Mouse (Mus musculus) CH12.LX (cell line): Measurements from ENCODE around the gene Ibtk. TPM values are rescaled to one million over a fixed set of nuclear protein-coding genes. Genes with fewer than 3 reads are reported as not detected.

ENCODE experiments used
- DNase-seq: peaks from one replicate; pipeline ENCODE4 v3.0.0-alpha.2; 2013; ENCODE audit errors: extremely low read depth
- H3K27ac ChIP-seq: 2 replicates; pipeline ENCODE4 v1.5.1; 2012; ENCODE audit warnings: low read depth, mild to moderate bottlenecking, control low read depth, moderate library complexity; ENCODE audit not compliant: insufficient read depth
- H3K27me3 ChIP-seq: replicated peaks from 2 replicates; pipeline ENCODE3; 2012; ENCODE audit warnings: inconsistent platforms
- H3K36me3 ChIP-seq, 2 experiments: replicated peaks in 1 of 2; 2 replicates each; pipeline versions ENCODE3 to v1.6.1; 2012; ENCODE audit warnings: inconsistent platforms in 1 of 2, low read length in 1 of 2, mild to moderate bottlenecking in 1 of 2, mixed read lengths in 1 of 2, moderate library complexity in 1 of 2; ENCODE audit not compliant: control insufficient read depth in 1 of 2, insufficient read depth in 1 of 2
- H3K4me1 ChIP-seq, 2 experiments: 2 replicates each; pipeline ENCODE4 v1.6.1; 2012; ENCODE audit warnings: inconsistent platforms in 1 of 2, moderate library complexity in 1 of 2; ENCODE audit not compliant: insufficient read depth in 2 of 2, control insufficient read depth in 1 of 2
- H3K4me2 ChIP-seq: 2 replicates; pipeline ENCODE4 v1.6.1; 2012; ENCODE audit warnings: low read depth, mild to moderate bottlenecking, control low read depth; ENCODE audit not compliant: poor library complexity, insufficient read depth, severe bottlenecking
- H3K4me3 ChIP-seq, 3 experiments: fragments of 150-350 bp in 1 of 3; sonication (generic) in 1 of 3; replicated peaks in 1 of 3; 2 replicates each; pipeline versions ENCODE3 to v1.5.1; 2011 to 2012; ENCODE audit warnings: low read depth in 2 of 3, low read length in 2 of 3, mild to moderate bottlenecking in 2 of 3, moderate library complexity in 2 of 3, control low read depth in 1 of 3, improper control_type of control experiment in 1 of 3, inconsistent platforms in 1 of 3, mixed read lengths in 1 of 3; ENCODE audit not compliant: poor library complexity in 1 of 3
- H3K79me2 ChIP-seq: replicated peaks from 2 replicates; pipeline ENCODE4 v1.6.1; 2012; ENCODE audit warnings: mild to moderate bottlenecking, moderate library complexity; ENCODE audit not compliant: control insufficient read depth, poor library complexity, insufficient read depth, severe bottlenecking; ENCODE audit errors: extremely low read depth
- H3K9ac ChIP-seq: 2 replicates; pipeline ENCODE4 v1.6.1; 2012; ENCODE audit warnings: low read depth, mild to moderate bottlenecking, control low read depth, moderate library complexity; ENCODE audit not compliant: insufficient read depth
- H3K9me3 ChIP-seq: replicated peaks from 2 replicates; pipeline ENCODE3; 2012; ENCODE audit warnings: low read length, inconsistent platforms, mixed read lengths
- CHD1 ChIP-seq: IDR thresholded peaks from 2 replicates; pipeline ENCODE4 v1.6.1; 2012; ENCODE audit warnings: low read depth, low read length, improper control_type of control experiment, inconsistent platforms
- CTCF ChIP-seq, 2 experiments: IDR thresholded peaks in 1 of 2; conservative IDR thresholded peaks in 1 of 2; 2 replicates each; pipeline ENCODE4 v1.5.1; 2011 to 2012; ENCODE audit warnings: low read depth in 2 of 2, low read length in 2 of 2, improper control_type of control experiment in 1 of 2, inconsistent platforms in 1 of 2, mild to moderate bottlenecking in 1 of 2, moderate library complexity in 1 of 2
- E2F4 ChIP-seq: IDR thresholded peaks from 2 replicates; pipeline ENCODE4 v1.6.1; 2011; ENCODE audit warnings: low read depth, low read length, improper control_type of control experiment; ENCODE audit not compliant: insufficient replicate concordance
- ETS1 ChIP-seq: conservative IDR thresholded peaks from 2 replicates; pipeline ENCODE4 v1.6.1; 2012; ENCODE audit warnings: low read depth, mild to moderate bottlenecking, inconsistent platforms, low read length, improper control_type of control experiment, moderate library complexity
- GABPA ChIP-seq: IDR thresholded peaks from 2 replicates; pipeline ENCODE4 v1.6.1; 2012; ENCODE audit warnings: low read depth, low read length, improper control_type of control experiment, inconsistent platforms; ENCODE audit not compliant: insufficient replicate concordance
- HCFC1 ChIP-seq: IDR thresholded peaks from 2 replicates; pipeline ENCODE4 v1.6.1; 2012; ENCODE audit warnings: low read depth, mild to moderate bottlenecking, inconsistent platforms, low read length, improper control_type of control experiment
- IRF4 ChIP-seq: IDR thresholded peaks from 2 replicates; pipeline ENCODE4 v1.6.1; 2014; ENCODE audit warnings: low read depth, mild to moderate bottlenecking, inconsistent platforms, low read length, improper control_type of control experiment
- JUN ChIP-seq: IDR thresholded peaks from 2 replicates; pipeline ENCODE4 v1.6.1; 2011; ENCODE audit warnings: low read depth, mild to moderate bottlenecking, low read length, improper control_type of control experiment, moderate library complexity; ENCODE audit not compliant: insufficient read depth
- MAX ChIP-seq: IDR thresholded peaks from 2 replicates; pipeline ENCODE4 v1.6.1; 2011; ENCODE audit warnings: low read length, improper control_type of control experiment
- MEF2A ChIP-seq: IDR thresholded peaks from 2 replicates; pipeline ENCODE4 v1.6.1; 2014; ENCODE audit warnings: low read depth, mild to moderate bottlenecking, inconsistent platforms, low read length, improper control_type of control experiment, borderline replicate concordance
- MYC ChIP-seq: IDR thresholded peaks from 2 replicates; pipeline ENCODE4 v1.6.1; 2011; ENCODE audit warnings: low read depth, mild to moderate bottlenecking, improper control_type of control experiment, low read length
- NELFE ChIP-seq: IDR thresholded peaks from 2 replicates; pipeline ENCODE4 v1.6.1; 2011; ENCODE audit warnings: low read depth, low read length, improper control_type of control experiment
- PAX5 ChIP-seq: IDR thresholded peaks from 2 replicates; pipeline ENCODE4 v1.6.1; 2012; ENCODE audit warnings: low read length, inconsistent platforms, mixed read lengths
- RCOR1 ChIP-seq: conservative IDR thresholded peaks from 2 replicates; pipeline ENCODE4 v1.6.1; 2012; ENCODE audit warnings: low read depth, mild to moderate bottlenecking, inconsistent platforms, low read length, improper control_type of control experiment
- SIN3A ChIP-seq: IDR thresholded peaks from 2 replicates; pipeline ENCODE4 v1.6.1; 2012; ENCODE audit warnings: low read length, improper control_type of control experiment, inconsistent platforms
- TBP ChIP-seq: conservative IDR thresholded peaks from 2 replicates; pipeline ENCODE4 v1.6.1; 2011; ENCODE audit warnings: low read depth, low read length, improper control_type of control experiment
- USF1 ChIP-seq: IDR thresholded peaks from 2 replicates; pipeline ENCODE4 v1.6.1; 2014; ENCODE audit warnings: low read depth, mild to moderate bottlenecking, inconsistent platforms, low read length, improper control_type of control experiment
- ZNF384 ChIP-seq: IDR thresholded peaks from 2 replicates; pipeline ENCODE4 v1.6.1; 2012; ENCODE audit warnings: low read depth, low read length, improper control_type of control experiment, inconsistent platforms
- dilution Hi-C: fragments of 300-500 bp; cut with MboI; formaldehyde crosslinking; loops from 2 replicates; pipeline ENCODE4 v1.14.3; 2020; ENCODE audit warnings: low sequenced_read_pairs; ENCODE audit not compliant: extremely low pct_unique_long_range_greater_than_20kb, extremely low pct_ligation_motif_present
- in situ Hi-C: fragments of 300-500 bp; cut with MboI; formaldehyde crosslinking; loops from 3 replicates; pipeline ENCODE4 v1.14.3; 2019; ENCODE audit warnings: low sequenced_read_pairs, low pct_ligation_motif_present, low pct_unique_long_range_greater_than_20kb, mixed read lengths
- polyA plus RNA-seq: library from polyadenylated mRNA; unstranded; fragments of >175 nt; gene quantifications from 2 replicates; pipeline ENCODE4 v1.2.1, GENCODE M21; 2012; ENCODE audit warnings: low read depth; ENCODE audit not compliant: insufficient read length
- total RNA-seq, 2 experiments: library from RNA; depleted of rRNA; stranded (reverse); fragments of 300-350 nt in 1 of 2; fragments of >200 nt in 1 of 2; gene quantifications; 2 replicates each; pipeline ENCODE4 v1.2.3; 2012 to 2014

Ibtk gene
- total and polyA plus RNA-seq, 3 experiments = 34.2 to 41.3 (median 40.6) TPM

DNA sequence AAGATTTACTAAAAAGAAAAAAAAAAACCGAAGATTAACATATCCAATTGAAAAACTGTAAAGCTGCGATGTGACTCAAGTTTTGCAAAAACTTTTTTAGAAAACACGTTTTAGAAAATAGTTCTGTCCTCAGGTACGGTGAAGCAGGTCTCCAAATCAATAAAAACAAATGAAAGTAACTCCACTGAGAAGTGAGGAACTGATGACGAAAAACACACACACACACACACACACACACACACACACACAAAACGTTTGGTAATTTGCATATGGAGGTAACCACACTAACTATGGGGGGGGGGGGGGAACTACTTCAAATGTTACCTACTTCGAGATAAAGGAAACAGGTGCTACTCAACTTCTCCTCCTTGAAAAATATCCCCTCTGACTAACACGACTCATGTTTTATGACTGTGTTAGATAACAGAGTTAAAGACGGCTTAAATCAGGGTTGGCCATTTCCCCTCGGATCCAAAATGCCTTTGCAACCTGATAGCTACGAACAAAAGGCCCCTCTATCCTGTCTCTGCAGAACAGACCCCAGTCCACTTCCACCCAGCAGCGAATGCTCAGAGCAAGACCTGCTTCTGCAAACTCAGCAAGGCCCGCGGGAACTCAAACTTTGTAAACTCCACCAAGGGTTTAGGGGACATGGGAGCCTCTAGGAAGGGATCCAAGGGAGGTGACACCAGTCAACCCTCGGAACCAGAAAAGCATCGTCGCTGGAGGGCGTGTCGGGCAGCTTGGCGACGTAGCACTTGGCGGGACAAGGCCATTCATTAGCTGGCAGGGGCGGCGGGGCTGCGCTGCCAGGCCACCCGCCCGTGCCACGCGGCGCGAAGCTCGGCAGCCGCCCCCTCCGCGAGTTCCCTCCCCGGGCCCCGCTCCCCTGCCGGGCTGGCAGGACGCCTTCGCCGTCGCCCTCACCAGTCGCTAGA is 661 bp downstream of the Ibtk start (continued):
- TF ChIP-seq GABPA = no peak
- no peak for TF ChIP-seq SIN3A
- TF ChIP-seq USF1 = no peak
- peak; percentile 80 for TF ChIP-seq IRF4
- TF ChIP-seq TBP = peak; percentile 52; the same call in 1 of the 2 replicates
- TF ChIP-seq CTCF (conservative IDR thresholded peaks at IDR 0.05 in 1 of 2, IDR thresholded peaks at IDR 0.05 in 1 of 2; ENCODE audit: low read depth in 2 of 2, low read length in 2 of 2) = peak in 1 of 2 experiments; percentile 10; a peak in 1 of 4 replicates
- peak; percentile 72; the same call in 1 of the 2 replicates for TF ChIP-seq ZNF384
- peak; percentile 38; the same call in 1 of the 2 replicates for TF ChIP-seq ETS1
- TF ChIP-seq RCOR1 = 0 out of 2 replicates have a peak, but pooled peaks have one; percentile 66
- no peak for TF ChIP-seq JUN
- TF ChIP-seq MYC = 0 out of 2 replicates have a peak, but pooled peaks have one; percentile 7
- TF ChIP-seq HCFC1 = no peak; the same call in none of the 2 replicates
- 0 out of 2 replicates have a peak, but pooled peaks have one; percentile 25 for TF ChIP-seq E2F4
- 0 out of 2 replicates have a peak, but pooled peaks have one; percentile 43 for TF ChIP-seq MEF2A

GRCm38 (mm10) chr9:85745566-85745965 is 3.6 kb downstream of the Ibtk start:
- dilution Hi-C loops = no loop called here
- peaks cover 3 to 27% of the 10 kb centered on the region in 2 experiments; a peak in 3 of 4 replicates for H3K4me1 ChIP-seq
- H3K27me3 ChIP-seq = no peaks in the 10 kb centered on the region
- no peak for DNase-seq
- peaks cover 4% of the 10 kb centered on the region for H3K9me3 ChIP-seq
- H3K4me2 ChIP-seq = 0 out of 2 replicates have a peak overlapping the region, but pooled peaks have one; percentile 15
- in situ Hi-C loops = loop anchor here (25.0 kb wide), 1 partner anchor 817 kb away; the partner anchor contains the start of genes Pgm3 and Rwdd2a
- no peak overlapping the region for H3K27ac ChIP-seq
- no peak overlapping the region for H3K4me3 ChIP-seq
- H3K36me3 ChIP-seq = peaks cover 12 to 37% of the 10 kb centered on the region in 2 experiments
- H3K79me2 ChIP-seq = peaks cover 43% of the 10 kb centered on the region
- TF ChIP-seq PAX5 = no peak
- TF ChIP-seq CHD1 = no peak
- no peak for TF ChIP-seq ETS1
- TF ChIP-seq JUN = no peak
- TF ChIP-seq USF1 = no peak
- no peak for TF ChIP-seq MAX
- no peak for TF ChIP-seq NELFE
- no peak overlapping the region for H3K9ac ChIP-seq
